Mouse (Mus musculus): ENCODE results near the gene Pon1. TPM values are rescaled to one million over a fixed set of nuclear protein-coding genes. Genes with fewer than 3 reads are reported as not detected.

Gene Pon1
- polyA plus RNA-seq, 1 experiment from 2014 or later: not detected

DNA sequence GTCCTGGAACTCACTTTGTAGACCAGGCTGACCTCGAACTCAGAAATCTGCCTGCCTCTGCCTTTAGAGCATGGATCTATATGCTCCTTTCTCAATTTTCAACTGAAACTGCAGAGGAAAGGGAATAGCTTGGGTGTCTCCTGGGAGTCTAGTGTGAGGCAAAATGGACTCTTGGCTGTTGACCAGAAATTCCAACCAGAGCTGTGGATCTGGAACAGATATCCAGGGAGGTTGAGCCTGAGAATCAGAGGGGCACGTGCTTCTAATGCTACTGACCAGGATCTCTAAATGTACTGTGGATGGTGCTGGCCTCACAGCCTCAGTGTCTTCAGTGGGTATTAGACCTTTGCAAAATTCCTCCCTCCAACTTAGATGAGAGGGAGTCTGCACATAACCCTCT lies 43.8 kb downstream of the Pon1 start:
- Histone ChIP-seq H3K4me2 (replicated peaks; ENCODE audit: low read depth) (no peak overlapping the region), H3K36me3 (ENCODE audit: control insufficient read depth, insufficient read depth) (no peaks in the 10 kb centered on the region), H3K4me3 (ENCODE audit: low read depth, low read length) (no peak overlapping the region), H3K9ac (ENCODE audit: low read depth, low read length) (no peak overlapping the region), H3K27ac (ENCODE audit: low read depth, low read length) (no peak overlapping the region), H3K9me3 (ENCODE audit: control insufficient read depth) (no peaks in the 10 kb centered on the region), H3K4me1 (replicated peaks; ENCODE audit: control insufficient read depth, insufficient read depth, low read length) (no peaks in the 10 kb centered on the region), H3K27me3 (replicated peaks; ENCODE audit: control insufficient read depth, insufficient read depth, low read length) (no peaks in the 10 kb centered on the region)
- no peak for ATAC-seq
- WGBS: 75% methylated on average over 2 of the region's 2 CpGs
- TF ChIP-seq CTCF (IDR thresholded peaks at IDR 0.05; ENCODE audit: low read depth): no peak

GRCm38 (mm10) chr6:5147488-5148142 lies 46.1 kb downstream of the Pon1 start:
- no peak for TF ChIP-seq CTCF (IDR thresholded peaks at IDR 0.05; ENCODE audit: low read depth)
- no peak overlapping the region for H3K9ac ChIP-seq (ENCODE audit: low read depth, low read length)
- H3K9me3 ChIP-seq (ENCODE audit: control insufficient read depth): no peaks in the 10 kb centered on the region
- no peak overlapping the region for H3K27ac ChIP-seq (ENCODE audit: low read depth, low read length)
- no peaks in the 10 kb centered on the region for H3K36me3 ChIP-seq (ENCODE audit: control insufficient read depth, insufficient read depth)
- no peaks in the 10 kb centered on the region for H3K4me1 ChIP-seq (replicated peaks; ENCODE audit: control insufficient read depth, insufficient read depth, low read length)
- ATAC-seq: no peak
- no peak overlapping the region for H3K4me2 ChIP-seq (replicated peaks; ENCODE audit: low read depth)
- no peaks in the 10 kb centered on the region for H3K27me3 ChIP-seq (replicated peaks; ENCODE audit: control insufficient read depth, insufficient read depth, low read length)
- 84% methylated on average over 13 of the region's 13 CpGs for WGBS
- no peak overlapping the region for H3K4me3 ChIP-seq (ENCODE audit: low read depth, low read length)

- no peak overlapping the region for H3K27ac ChIP-seq (ENCODE audit: low read depth, low read length)
- no peaks in the 10 kb centered on the region for H3K36me3 ChIP-seq (ENCODE audit: control insufficient read depth, insufficient read depth)
- no peaks in the 10 kb centered on the region for H3K9me3 ChIP-seq (ENCODE audit: control insufficient read depth)
- no peaks in the 10 kb centered on the region for H3K27me3 ChIP-seq (replicated peaks; ENCODE audit: control insufficient read depth, insufficient read depth, low read length)
- 90% methylated on average over 9 of the region's 9 CpGs for WGBS
- TF ChIP-seq CTCF (IDR thresholded peaks at IDR 0.05; ENCODE audit: low read depth): no peak
- no peak for ATAC-seq
- no peak overlapping the region for H3K4me3 ChIP-seq (ENCODE audit: low read depth, low read length)
- H3K4me1 ChIP-seq (replicated peaks; ENCODE audit: control insufficient read depth, insufficient read depth, low read length): no peaks in the 10 kb centered on the region
- no peak overlapping the region for H3K9ac ChIP-seq (ENCODE audit: low read depth, low read length)
- H3K4me2 ChIP-seq (replicated peaks; ENCODE audit: low read depth): no peak overlapping the region
These were observed 54.1 kb downstream of the Pon1 start for GRCm38 (mm10) chr6:5139666-5140065.

DNA sequence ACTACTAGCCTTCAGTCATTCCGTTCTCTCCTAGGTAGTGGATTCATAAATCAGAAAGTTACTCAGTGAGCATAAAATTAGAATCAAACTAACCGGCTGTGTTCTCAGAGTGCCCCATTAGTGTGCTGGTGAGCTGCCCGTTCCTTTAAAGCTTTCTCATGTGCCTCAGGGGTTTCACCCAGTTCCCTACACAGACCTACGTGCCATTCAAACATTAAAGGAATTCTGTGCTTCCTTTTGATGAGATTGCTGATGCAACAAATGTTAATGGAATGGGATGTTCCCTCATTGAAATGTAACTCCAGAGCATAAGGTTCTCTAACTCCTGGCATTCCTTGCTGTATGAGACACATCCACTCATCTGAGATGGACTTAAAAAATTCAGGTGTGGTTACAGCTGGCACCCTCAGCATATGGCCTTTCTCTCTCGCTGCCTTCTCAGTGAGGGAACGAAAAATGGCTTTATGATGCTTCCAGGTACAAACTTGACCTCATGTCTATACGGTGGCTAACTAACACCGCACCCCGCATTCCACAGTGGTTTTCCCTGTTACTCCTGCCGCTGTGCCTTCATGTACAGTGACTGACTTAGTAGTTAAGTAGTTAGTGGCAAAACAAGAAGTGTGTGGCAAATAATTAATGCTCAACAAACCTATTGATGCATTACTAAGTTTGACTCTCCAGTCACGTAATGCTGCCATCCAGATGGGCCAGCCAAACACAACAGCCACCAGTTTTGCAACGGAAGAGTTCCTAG lies 54.7 kb downstream of the Pon1 start:
- H3K4me3 ChIP-seq (ENCODE audit: low read depth, low read length): no peak overlapping the region
- H3K4me1 ChIP-seq (replicated peaks; ENCODE audit: control insufficient read depth, insufficient read depth, low read length): no peaks in the 10 kb centered on the region
- H3K9ac ChIP-seq (ENCODE audit: low read depth, low read length): no peak overlapping the region
- H3K4me2 ChIP-seq (replicated peaks; ENCODE audit: low read depth): no peak overlapping the region
- H3K9me3 ChIP-seq (ENCODE audit: control insufficient read depth): no peaks in the 10 kb centered on the region
- WGBS: 91% methylated on average over 12 of the region's 12 CpGs
- ATAC-seq: no peak
- TF ChIP-seq CTCF (IDR thresholded peaks at IDR 0.05; ENCODE audit: low read depth): no peak
- H3K27me3 ChIP-seq (replicated peaks; ENCODE audit: control insufficient read depth, insufficient read depth, low read length): no peaks in the 10 kb centered on the region
- no peak overlapping the region for H3K27ac ChIP-seq (ENCODE audit: low read depth, low read length)
- H3K36me3 ChIP-seq (ENCODE audit: control insufficient read depth, insufficient read depth): no peaks in the 10 kb centered on the region

DNA sequence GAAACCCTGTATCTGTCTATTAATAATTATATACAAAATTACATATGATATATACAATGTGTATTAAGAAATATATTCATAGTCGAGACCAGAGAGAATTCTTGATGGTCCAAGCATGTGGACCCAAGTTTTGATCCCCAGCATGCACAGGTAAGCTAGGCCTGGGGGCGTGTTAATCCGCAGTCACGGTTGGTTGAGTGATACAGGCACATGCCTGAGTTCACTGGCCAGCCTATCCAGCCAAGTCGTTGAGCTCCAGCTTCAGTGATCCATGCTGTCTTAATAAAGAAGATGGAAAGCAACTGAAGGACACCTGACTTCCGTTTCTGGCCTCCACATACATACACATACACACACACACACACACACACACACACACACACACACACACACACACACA lies 57.7 kb downstream of the Pon1 start:
- Histone ChIP-seq H3K36me3 (ENCODE audit: control insufficient read depth, insufficient read depth) (no peaks in the 10 kb centered on the region), H3K9me3 (ENCODE audit: control insufficient read depth) (no peaks in the 10 kb centered on the region), H3K4me3 (ENCODE audit: low read depth, low read length) (no peak overlapping the region), H3K27me3 (replicated peaks; ENCODE audit: control insufficient read depth, insufficient read depth, low read length) (no peaks in the 10 kb centered on the region), H3K9ac (ENCODE audit: low read depth, low read length) (no peak overlapping the region), H3K4me1 (replicated peaks; ENCODE audit: control insufficient read depth, insufficient read depth, low read length) (no peaks in the 10 kb centered on the region), H3K27ac (ENCODE audit: low read depth, low read length) (no peak overlapping the region), H3K4me2 (replicated peaks; ENCODE audit: low read depth) (no peak overlapping the region)
- 78% methylated on average over 6 of the region's 6 CpGs for WGBS
- no peak for TF ChIP-seq CTCF (IDR thresholded peaks at IDR 0.05; ENCODE audit: low read depth)
- no peak for ATAC-seq

DNA sequence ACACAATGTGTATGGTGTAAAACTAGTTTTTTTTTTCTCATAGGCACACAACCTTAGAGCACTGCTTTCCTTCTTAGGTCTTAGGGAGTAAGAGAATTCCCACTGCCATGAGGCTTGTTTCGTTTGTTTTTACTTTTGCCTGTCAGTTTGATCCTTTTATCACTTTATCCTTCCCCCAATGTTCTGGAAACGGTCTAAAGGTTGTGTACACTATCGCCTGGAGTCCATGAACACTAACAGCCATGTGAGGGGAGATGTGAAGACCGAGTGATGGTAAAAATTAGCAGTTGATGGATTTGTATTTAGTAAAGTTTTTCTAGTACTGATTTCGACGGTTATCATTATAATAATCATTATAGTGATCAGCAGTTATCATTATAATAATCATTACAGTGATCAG lies 58.8 kb downstream of the Pon1 start:
- Histone ChIP-seq H3K27me3 (replicated peaks; ENCODE audit: control insufficient read depth, insufficient read depth, low read length) (no peaks in the 10 kb centered on the region), H3K36me3 (ENCODE audit: control insufficient read depth, insufficient read depth) (no peaks in the 10 kb centered on the region), H3K4me3 (ENCODE audit: low read depth, low read length) (no peak overlapping the region), H3K9me3 (ENCODE audit: control insufficient read depth) (no peaks in the 10 kb centered on the region), H3K4me2 (replicated peaks; ENCODE audit: low read depth) (no peak overlapping the region), H3K9ac (ENCODE audit: low read depth, low read length) (no peak overlapping the region), H3K27ac (ENCODE audit: low read depth, low read length) (no peak overlapping the region), H3K4me1 (replicated peaks; ENCODE audit: control insufficient read depth, insufficient read depth, low read length) (no peaks in the 10 kb centered on the region)
- WGBS: 53% methylated on average over 6 of the region's 6 CpGs
- no peak for ATAC-seq
- no peak for TF ChIP-seq CTCF (IDR thresholded peaks at IDR 0.05; ENCODE audit: low read depth)
